Mouse (Mus musculus) cerebellum, adult 11 months (tissue): ENCODE results near the gene Pepd.

Experiments
- DNase-seq: peaks from one replicate; pipeline ENCODE4 v3.0.0; 2022

Gene Pepd

DNA sequence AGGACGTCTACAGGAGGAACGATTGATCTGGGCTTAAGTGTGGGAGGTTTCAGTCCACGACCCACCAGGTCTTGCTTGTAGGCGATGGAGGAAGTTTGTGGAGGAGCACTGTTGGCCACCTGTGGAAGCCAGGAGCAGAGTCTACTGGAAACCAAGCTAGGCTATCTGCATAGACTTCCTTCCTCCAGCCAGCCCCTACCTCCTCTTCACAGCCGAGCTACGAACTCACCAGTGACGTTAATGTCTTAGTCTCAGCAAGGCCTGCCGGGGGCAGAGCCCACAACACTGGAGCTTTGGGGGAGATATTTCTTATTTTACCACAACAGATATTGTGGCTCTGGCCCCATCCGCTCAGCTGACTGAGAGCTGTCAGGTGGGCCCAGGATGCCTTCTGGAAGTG, 73.0 kb downstream of the Pepd start:
- no peak for DNase-seq

- no peak for DNase-seq
Observed at GRCm38 (mm10) chr7:34985646-34986045, 73.5 kb downstream of the Pepd start.

DNA sequence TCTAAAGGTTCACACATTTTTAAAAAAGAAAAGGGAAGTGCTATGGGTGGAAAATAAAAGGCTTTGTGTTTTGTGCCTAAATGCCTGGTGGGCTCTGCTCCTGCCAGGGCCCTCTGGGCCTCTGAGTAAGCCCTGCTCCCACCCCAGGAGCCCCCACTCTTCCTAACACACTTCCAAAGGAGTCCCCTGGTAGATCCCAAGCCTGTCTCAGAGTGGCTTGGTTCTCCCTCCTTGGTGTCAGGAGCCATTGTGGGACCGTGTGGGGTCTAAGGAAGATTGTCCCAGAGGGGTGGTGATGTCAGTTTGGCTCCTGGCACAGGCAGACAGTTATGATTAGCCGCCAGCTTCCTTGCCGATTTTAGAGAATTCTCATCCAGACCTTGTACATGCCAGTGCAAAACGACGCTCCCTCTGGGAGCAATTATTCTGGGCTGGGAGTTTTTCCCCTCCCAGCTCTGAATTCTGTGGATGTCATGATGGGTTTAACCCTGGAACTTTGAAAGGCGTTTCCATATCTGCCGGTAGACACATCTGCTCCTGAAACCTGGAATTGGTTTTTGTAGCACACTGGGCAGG, 74.5 kb downstream of the Pepd start:
- no peak for DNase-seq

- no peak for DNase-seq
Observed at GRCm38 (mm10) chr7:34987258-34987657, 75.1 kb downstream of the Pepd start.

DNA sequence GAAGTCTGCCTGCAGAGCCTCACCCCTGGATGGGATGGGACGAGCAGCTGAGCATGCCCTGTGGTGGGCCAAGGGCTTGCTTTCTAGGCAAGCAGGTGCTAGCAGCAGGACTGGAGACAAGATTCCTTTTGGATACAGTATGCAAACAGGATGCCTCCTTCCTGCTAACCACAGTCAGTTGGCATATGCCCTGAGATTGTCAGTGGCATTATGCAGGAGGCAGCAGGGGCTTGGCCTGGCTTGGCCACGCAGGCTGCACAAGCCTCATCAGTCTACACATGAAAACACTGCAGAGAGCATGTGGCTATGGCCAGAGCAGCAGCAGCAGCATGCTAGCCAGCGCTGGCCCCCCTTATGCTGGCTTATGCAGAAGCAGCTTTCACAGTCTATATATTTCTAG, 76.3 kb downstream of the Pepd start:
- DNase-seq, result no peak

GRCm38 (mm10) chr7:34991731-34992246, 79.6 kb downstream of the Pepd start:
- DNase-seq, result no peak

- DNase-seq, result no peak
Observed at GRCm38 (mm10) chr7:34992766-34993165, 80.6 kb downstream of the Pepd start.

- DNase-seq, result no peak
Observed at GRCm38 (mm10) chr7:34995872-34996662, 83.9 kb downstream of the Pepd start.

DNA sequence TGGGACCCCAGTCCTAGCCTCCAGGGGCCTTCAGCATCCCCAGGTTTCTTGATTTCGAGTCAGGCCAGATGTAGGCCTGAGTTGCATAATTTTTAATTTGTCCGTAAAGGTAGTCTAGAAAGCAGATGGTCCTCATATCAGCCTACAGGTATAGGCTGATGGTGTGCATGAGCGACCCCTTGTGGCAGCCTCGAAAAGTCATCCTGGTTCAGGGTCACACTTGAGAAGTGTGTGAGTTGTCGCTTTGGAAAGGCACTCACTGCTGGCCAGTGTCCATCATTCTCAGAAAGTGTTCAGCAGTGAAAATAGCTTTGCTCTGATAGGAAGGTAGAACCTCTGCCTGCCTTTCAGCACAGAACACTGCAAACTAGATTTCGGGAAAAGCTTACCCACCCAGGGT, 88.7 kb downstream of the Pepd start:
- peak; percentile 8 for DNase-seq

- no peak for DNase-seq
Observed at GRCm38 (mm10) chr7:35003171-35003737, 91.1 kb downstream of the Pepd start.

GRCm38 (mm10) chr7:35006661-35007060, 94.5 kb downstream of the Pepd start:
- no peak for DNase-seq

DNA sequence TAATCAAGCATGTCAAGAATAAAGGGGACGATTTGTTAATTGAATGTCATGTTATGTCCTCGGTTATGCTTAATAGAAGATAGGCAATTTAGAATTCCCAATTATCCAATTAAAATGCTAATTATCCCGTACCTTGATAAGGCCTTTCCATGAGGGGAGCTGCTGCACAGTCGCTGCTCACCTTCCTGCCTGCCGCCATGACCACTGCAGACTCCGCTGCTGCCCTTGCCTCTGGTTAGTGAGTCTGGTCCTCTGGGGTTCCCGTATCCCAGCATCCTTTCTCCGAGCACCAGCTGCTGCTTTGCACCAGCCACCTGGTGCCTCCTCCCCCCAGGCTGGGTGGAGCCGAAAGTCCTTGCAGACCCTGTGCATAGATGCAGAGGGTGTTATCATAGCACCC, 101.0 kb downstream of the Pepd start:
- DNase-seq, result no peak

DNA sequence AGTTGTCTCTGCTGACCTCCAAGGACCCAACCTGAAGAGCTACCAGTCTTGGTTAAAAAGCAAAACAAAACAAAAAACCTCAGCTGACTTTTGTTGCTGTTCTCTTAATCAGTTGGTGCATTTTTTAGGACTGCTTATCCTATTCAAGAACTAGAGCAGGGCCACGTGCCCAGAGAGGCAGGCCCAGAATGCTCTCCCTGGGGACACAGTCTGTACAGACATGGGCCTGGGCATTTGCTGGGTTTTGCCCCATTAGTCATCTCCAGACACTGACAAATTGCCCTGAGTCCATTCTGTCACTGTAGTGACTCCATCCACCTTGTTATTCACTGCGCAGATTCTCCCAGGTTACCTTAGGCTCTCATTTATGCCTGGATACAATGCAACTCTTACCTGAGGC, 103.1 kb downstream of the Pepd start:
- DNase-seq, result no peak

- no peak for DNase-seq
Observed at GRCm38 (mm10) chr7:35021365-35021764, 109.2 kb downstream of the Pepd start.

GRCm38 (mm10) chr7:35023251-35023650, 111.1 kb downstream of the Pepd start:
- DNase-seq, result no peak

DNA sequence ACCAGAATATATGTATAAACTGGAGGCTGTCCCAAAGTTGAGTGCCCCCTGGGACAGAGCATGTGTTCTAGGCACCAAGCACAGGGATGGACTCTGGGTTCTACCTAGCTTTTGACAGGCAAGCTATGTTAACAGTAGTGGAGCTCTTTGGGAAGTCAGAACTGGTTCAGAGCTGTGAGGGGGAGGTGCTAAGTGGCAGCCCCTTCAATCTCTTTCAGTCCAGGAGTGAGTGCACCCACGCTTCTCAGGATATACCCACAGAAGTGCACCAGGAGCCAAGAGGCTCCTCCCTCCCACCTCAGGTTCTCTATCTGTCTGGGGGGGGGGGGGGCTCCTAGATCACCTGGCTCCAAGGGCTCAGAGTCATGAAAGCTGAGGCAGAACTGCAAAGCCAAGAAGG, 112.2 kb downstream of the Pepd start:
- no peak for DNase-seq

- DNase-seq, result peak; percentile 64
Observed at GRCm38 (mm10) chr7:35025409-35026275, 113.5 kb downstream of the Pepd start.

DNA sequence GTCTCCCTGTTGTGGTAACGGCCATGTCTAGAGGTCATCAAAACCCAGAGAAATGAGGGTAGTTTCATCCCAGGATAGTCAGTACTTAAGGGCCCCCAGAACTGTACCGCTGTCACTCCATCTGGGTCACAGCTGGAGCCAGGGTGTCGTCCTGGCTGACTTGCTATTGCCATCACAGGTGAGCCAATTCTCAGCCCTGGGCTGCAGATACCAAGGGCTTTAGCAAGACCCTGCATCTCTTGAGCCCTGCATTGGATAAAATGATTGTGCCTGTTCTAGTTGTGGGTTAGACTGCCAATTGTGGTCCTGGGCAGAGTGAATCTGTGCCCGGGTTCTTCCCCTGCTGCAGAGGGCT, 114.1 kb downstream of the Pepd start:
- DNase-seq, result no peak

DNA sequence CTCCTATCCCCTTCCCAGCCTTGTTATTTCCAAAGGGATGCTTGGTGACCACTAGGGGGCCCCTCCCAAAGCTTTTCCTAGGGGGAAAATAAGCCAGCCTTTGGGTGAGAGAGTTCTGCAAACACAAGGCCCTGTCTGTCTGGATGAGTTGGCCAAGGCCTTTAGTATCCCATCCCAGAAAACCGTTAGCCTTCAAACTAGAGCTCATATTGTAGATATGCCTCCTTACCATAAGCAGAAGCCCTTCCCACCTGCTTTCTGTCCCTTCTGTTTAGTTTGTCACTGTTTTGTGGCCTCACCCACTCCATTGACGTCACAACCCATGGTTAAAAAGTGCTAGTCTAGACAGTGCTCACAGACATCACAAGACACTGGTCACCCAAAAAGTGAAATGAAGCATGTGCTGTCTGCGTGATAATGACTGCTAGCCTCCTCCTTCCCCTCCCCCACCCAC, 114.7 kb downstream of the Pepd start:
- DNase-seq, result no peak

DNA sequence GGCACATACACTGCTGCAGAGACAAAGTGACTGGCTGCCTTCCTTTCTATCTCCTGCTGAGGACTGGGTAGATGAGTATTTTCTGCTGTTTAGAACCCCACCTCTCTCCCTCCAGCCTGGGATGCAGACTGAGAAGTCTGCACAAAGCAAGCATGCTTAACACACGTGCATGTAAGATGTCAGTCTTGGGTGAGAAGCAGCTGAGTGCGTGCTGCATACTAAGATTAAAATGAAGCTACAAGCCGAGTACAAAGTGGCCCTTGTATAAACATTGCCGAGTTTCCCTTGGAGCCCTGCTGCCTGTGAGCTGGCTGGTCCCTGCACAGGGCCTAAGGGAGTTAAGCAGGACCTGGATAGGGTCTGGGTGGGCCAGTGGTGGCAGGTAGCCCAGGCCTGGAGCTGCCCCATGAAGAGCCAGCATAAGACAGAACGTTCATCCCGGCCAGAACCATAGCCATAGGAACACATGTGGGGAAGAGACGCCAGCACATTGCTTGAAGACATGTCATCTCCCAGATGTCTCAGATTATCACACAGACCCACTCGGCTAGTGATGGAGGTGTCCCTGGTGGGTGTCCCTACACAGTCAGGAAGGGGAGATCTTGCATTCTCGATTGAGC, 115.7 kb downstream of the Pepd start:
- no peak for DNase-seq

- no peak for DNase-seq
Observed at GRCm38 (mm10) chr7:35028559-35028958, 116.4 kb downstream of the Pepd start.

DNA sequence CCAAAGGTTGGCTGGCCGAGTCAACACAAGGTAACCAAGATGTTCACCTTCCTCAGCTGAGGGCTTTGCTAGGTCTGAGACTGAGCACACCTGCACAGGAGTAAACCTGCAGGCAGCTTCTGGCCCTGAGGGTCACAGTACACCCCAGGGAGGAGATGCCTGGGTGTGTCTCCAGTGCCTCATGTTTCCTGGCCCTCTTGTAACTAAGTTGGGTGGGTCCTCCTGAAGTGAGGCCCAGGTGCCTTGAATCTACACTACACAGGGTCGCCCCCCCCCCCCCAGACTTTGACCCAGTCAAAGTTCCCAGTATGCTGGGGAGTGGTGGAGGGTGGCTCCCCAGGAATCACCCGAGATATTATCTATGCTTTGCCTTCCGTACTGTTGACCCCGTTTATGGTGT, 117.0 kb downstream of the Pepd start:
- DNase-seq, result no peak

DNA sequence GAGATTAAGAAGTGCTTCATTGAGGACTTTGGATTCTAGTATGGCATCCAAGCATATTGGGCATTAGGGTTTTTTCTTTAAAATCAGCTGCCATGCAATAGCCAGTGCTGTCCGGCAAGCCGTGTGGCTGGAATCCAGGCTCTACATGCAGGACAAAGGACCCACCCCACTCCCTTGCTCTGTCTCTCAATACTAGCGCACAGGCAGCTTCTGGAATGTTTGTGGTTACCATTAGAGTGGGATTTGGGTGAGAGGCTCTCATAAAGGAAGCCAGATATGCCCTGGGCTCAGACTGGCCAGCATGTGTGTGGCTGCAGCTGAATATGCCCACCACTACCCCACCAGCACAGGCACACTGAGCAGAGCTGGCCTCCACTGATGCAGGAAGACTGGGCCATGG, 117.5 kb downstream of the Pepd start:
- no peak for DNase-seq
